Mouse (Mus musculus) left cerebral cortex, adult 2 months (tissue): Measurements from ENCODE around the gene Slc35f6. TPM values are rescaled to one million over a fixed set of nuclear protein-coding genes. Genes with fewer than 3 reads are reported as not detected.

Source experiments
- DNase-seq, 2 experiments: peaks; one replicate each; pipeline ENCODE4 v3.0.0; 2021 to 2022; ENCODE audit warnings: low spot score in 2 of 2, mixed read lengths in 1 of 2; ENCODE audit errors: extremely low spot score in 1 of 2
- H3K27ac ChIP-seq: fragments of 200-600 bp; 2 replicates; pipeline ENCODE4 v1.8.1; 2022
- H3K4me3 ChIP-seq: fragments of 200-600 bp; 2 replicates; pipeline ENCODE4 v1.8.1; 2022
- CTCF ChIP-seq: fragments of 200-600 bp; IDR thresholded peaks from 2 replicates; pipeline ENCODE4 v1.8.1; 2022; ENCODE audit warnings: antibody characterized with exemption, mild to moderate bottlenecking, moderate library complexity
- intact Hi-C: fragments of 180-260 bp; cut with DNase I; formaldehyde crosslinking; loops from one replicate; pipeline ENCODE4 v1.15.1; 2025
- total RNA-seq, 2 experiments: library from RNA; stranded (reverse); gene quantifications; 2 replicates each; pipeline ENCODE4 v1.2.3; 2021

Gene Slc35f6
- total RNA-seq, 2 experiments from 2014 or later = 42.2 to 45.6 TPM

- H3K4me3 ChIP-seq = no peak overlapping the region
- peak; percentile 39 to 45 for DNase-seq
- no peak for TF ChIP-seq CTCF
- intact Hi-C loops = loop anchor here (5.0 kb wide), 1 partner anchor 426 kb away; no protein-coding TSS in a partner anchor
- H3K27ac ChIP-seq = peak overlapping the region; percentile 82
These were observed 4.1 kb upstream of the Slc35f6 start for GRCm38 (mm10) chr5:30643477-30644179.

- H3K4me3 ChIP-seq = no peak overlapping the region
- no peak overlapping the region for H3K27ac ChIP-seq
- no peak for DNase-seq
- TF ChIP-seq CTCF = no peak
- intact Hi-C loops = no loop called here
These were observed 1.7 kb upstream of the Slc35f6 start for GRCm38 (mm10) chr5:30646036-30646435.

- Histone ChIP-seq H3K27ac (peak overlapping the region; percentile 93), H3K4me3 (peak overlapping the region; percentile 86)
- no peak for TF ChIP-seq CTCF
- no peak for DNase-seq
- intact Hi-C loops = loop anchor here (1.0 kb wide), 1 partner anchor 19 kb away; the partner anchor contains the start of gene Cenpa
These were observed 337 bp upstream of the Slc35f6 start for GRCm38 (mm10) chr5:30647396-30647795.

- no peak overlapping the region for H3K27ac ChIP-seq
- H3K4me3 ChIP-seq = no peak overlapping the region
- TF ChIP-seq CTCF = no peak
- DNase-seq = no peak
- intact Hi-C loops = no loop called here
These were observed 1.8 kb downstream of the Slc35f6 start for GRCm38 (mm10) chr5:30649558-30649957.

GRCm38 (mm10) chr5:30650756-30651155, 3.0 kb downstream of the Slc35f6 start:
- no peak for DNase-seq
- TF ChIP-seq CTCF = no peak
- no peak overlapping the region for H3K4me3 ChIP-seq
- intact Hi-C loops = no loop called here
- H3K27ac ChIP-seq = no peak overlapping the region

GRCm38 (mm10) chr5:30651554-30651953, 3.8 kb downstream of the Slc35f6 start:
- no peak for TF ChIP-seq CTCF
- H3K4me3 ChIP-seq = no peak overlapping the region
- intact Hi-C loops = no loop called here
- no peak for DNase-seq
- no peak overlapping the region for H3K27ac ChIP-seq

GRCm38 (mm10) chr5:30653246-30653645, 5.5 kb downstream of the Slc35f6 start:
- no peak for DNase-seq
- Histone ChIP-seq H3K27ac (no peak overlapping the region), H3K4me3 (no peak overlapping the region)
- no peak for TF ChIP-seq CTCF
- intact Hi-C loops = no loop called here

GRCm38 (mm10) chr5:30655042-30655441, 7.3 kb downstream of the Slc35f6 start:
- no peak for TF ChIP-seq CTCF
- Histone ChIP-seq H3K27ac (no peak overlapping the region), H3K4me3 (no peak overlapping the region)
- DNase-seq = no peak
- intact Hi-C loops = no loop called here

- intact Hi-C loops = no loop called here
These were observed 7.9 kb downstream of the Slc35f6 start for GRCm38 (mm10) chr5:30655526-30656195.

GRCm38 (mm10) chr5:30659042-30659441, 11.3 kb downstream of the Slc35f6 start:
- intact Hi-C loops = no loop called here
- no peak for DNase-seq
- no peak overlapping the region for H3K4me3 ChIP-seq
- TF ChIP-seq CTCF = no peak
- no peak overlapping the region for H3K27ac ChIP-seq

More at GRCm38 (mm10) chr5:30655526-30656195, 7.9 kb downstream of the Slc35f6 start:
- H3K27ac ChIP-seq = no peak overlapping the region
- DNase-seq = no peak
- no peak for TF ChIP-seq CTCF
- no peak overlapping the region for H3K4me3 ChIP-seq

- DNase-seq = no peak
- TF ChIP-seq CTCF = no peak
- H3K27ac ChIP-seq = no peak overlapping the region
- intact Hi-C loops = no loop called here
- no peak overlapping the region for H3K4me3 ChIP-seq
These were observed 12.5 kb downstream of the Slc35f6 start for GRCm38 (mm10) chr5:30660278-30660677.

GRCm38 (mm10) chr5:30660813-30661212, 13.1 kb downstream of the Slc35f6 start:
- H3K27ac ChIP-seq = no peak overlapping the region
- no peak overlapping the region for H3K4me3 ChIP-seq
- TF ChIP-seq CTCF = no peak
- DNase-seq = no peak
- intact Hi-C loops = no loop called here
